Mouse (Mus musculus): Measurements from ENCODE around the gene Shtn1. TPM values are rescaled to one million over a fixed set of nuclear protein-coding genes. Genes with fewer than 3 reads are reported as not detected.

Gene Shtn1
- polyA plus RNA-seq, 1 experiment from 2014 or later, result 15.5 TPM

DNA sequence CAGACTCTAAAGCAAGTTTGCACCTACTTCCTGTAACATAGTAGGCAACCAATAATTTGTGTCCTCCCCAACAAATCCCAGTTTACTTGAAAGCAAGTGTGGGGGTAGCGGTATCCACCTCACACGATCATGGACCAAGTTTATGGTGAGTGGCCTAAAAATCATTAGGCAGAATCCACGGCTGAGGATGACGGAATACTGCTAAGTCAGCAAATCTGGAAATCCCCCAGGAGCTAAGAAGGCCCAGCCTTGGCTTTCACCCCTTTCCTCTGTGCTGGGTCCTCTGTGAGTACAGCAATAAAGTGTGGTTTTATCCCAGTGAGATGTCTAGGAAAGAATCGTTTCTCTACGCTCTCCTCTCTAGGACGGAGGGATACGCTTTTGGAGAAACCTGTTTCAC, 121.1 kb downstream of the Shtn1 start:
- H3K9me3 ChIP-seq, result no peaks in the 10 kb centered on the region
- no peak overlapping the region for H3K4me3 ChIP-seq (replicated peaks)
- no peaks in the 10 kb centered on the region for H3K4me1 ChIP-seq (replicated peaks)
- no peak for ATAC-seq
- WGBS, result 92% methylated on average over 8 of the region's 8 CpGs
- peaks cover 41% of the 10 kb centered on the region for H3K27me3 ChIP-seq
- H3K27ac ChIP-seq, result no peak overlapping the region
- no peak overlapping the region for H3K4me2 ChIP-seq (replicated peaks)
- H3K36me3 ChIP-seq, result no peaks in the 10 kb centered on the region
- H3K9ac ChIP-seq (replicated peaks), result no peak overlapping the region

DNA sequence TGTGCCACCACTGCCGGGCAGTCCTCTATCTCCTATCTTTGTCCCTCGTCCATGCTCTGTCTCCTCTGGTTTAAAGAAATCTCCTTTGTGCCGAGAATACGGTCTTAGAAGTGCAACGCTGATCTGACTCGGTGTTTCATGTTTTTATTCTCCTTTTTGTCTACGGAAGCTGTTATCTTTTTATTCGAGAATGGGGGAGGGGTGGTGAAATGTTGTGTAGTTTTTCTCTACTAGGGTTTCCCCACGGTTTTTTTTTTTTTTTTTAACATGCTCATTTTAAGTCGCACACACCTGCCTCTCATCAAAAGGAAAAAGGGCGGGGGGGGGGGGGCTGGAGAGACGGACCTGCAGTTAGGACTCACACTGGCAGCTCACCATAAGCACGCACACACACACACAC, 123.7 kb downstream of the Shtn1 start:
- no peak overlapping the region for H3K9ac ChIP-seq (replicated peaks)
- no peaks in the 10 kb centered on the region for H3K4me1 ChIP-seq (replicated peaks)
- peaks cover 50% of the 10 kb centered on the region for H3K27me3 ChIP-seq
- H3K27ac ChIP-seq, result no peak overlapping the region
- WGBS, result 77% methylated on average over 9 of the region's 13 CpGs
- no peaks in the 10 kb centered on the region for H3K9me3 ChIP-seq
- H3K36me3 ChIP-seq, result no peaks in the 10 kb centered on the region
- no peak overlapping the region for H3K4me3 ChIP-seq (replicated peaks)
- no peak overlapping the region for H3K4me2 ChIP-seq (replicated peaks)
- no peak for ATAC-seq

DNA sequence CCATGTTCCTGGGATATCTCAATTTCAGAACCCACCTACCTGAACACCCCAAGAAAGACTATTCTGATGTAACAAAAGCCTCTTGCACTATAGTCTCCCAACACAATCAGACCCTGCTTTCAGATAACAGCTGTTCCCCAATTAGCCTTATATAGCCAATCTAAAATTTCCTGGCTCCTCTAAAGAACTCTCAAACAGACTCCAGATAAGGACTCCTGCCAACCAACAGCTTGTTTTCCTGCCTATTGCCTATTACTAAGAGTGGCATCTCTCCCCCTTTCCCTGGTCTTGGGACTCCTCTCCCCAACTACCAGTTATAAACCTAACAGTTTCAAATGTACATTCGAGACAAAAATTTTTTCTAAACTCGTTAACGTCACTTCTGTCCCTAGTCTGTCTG, 124.4 kb downstream of the Shtn1 start:
- Histone ChIP-seq H3K27me3 (peaks cover 57% of the 10 kb centered on the region), H3K4me2 (replicated peaks) (no peak overlapping the region), H3K27ac (no peak overlapping the region), H3K9ac (replicated peaks) (no peak overlapping the region), H3K9me3 (no peaks in the 10 kb centered on the region), H3K4me3 (replicated peaks) (no peak overlapping the region), H3K36me3 (no peaks in the 10 kb centered on the region), H3K4me1 (replicated peaks) (no peaks in the 10 kb centered on the region)
- WGBS, result 91% methylated on average over 3 of the region's 3 CpGs
- ATAC-seq, result no peak

DNA sequence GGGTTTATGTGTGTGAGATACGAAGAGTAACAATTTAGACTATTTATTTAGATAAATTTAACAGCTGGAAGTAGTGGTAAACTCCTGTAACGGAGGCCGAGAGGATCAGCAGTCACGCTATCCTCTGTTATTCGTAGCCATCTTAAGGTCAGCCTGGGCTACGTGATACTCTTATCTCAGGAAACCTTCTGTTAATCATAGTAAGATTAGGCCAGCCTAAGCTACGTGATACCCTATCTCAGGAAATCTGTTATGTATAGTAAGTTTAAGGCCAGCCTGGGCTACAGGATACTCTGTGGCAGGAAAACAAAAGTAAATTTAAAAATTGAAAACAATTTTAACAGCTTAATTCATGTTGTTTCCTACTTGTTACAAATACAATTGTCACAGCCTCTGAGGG, 129.9 kb downstream of the Shtn1 start:
- 90% methylated on average over 7 of the region's 7 CpGs for WGBS
- H3K36me3 ChIP-seq, result no peaks in the 10 kb centered on the region
- ATAC-seq, result no peak
- no peaks in the 10 kb centered on the region for H3K9me3 ChIP-seq
- H3K4me1 ChIP-seq (replicated peaks), result peaks cover 14% of the 10 kb centered on the region
- H3K27me3 ChIP-seq, result peaks cover 60% of the 10 kb centered on the region
- H3K4me2 ChIP-seq (replicated peaks), result no peak overlapping the region
- H3K9ac ChIP-seq (replicated peaks), result no peak overlapping the region
- no peak overlapping the region for H3K27ac ChIP-seq
- no peak overlapping the region for H3K4me3 ChIP-seq (replicated peaks)

DNA sequence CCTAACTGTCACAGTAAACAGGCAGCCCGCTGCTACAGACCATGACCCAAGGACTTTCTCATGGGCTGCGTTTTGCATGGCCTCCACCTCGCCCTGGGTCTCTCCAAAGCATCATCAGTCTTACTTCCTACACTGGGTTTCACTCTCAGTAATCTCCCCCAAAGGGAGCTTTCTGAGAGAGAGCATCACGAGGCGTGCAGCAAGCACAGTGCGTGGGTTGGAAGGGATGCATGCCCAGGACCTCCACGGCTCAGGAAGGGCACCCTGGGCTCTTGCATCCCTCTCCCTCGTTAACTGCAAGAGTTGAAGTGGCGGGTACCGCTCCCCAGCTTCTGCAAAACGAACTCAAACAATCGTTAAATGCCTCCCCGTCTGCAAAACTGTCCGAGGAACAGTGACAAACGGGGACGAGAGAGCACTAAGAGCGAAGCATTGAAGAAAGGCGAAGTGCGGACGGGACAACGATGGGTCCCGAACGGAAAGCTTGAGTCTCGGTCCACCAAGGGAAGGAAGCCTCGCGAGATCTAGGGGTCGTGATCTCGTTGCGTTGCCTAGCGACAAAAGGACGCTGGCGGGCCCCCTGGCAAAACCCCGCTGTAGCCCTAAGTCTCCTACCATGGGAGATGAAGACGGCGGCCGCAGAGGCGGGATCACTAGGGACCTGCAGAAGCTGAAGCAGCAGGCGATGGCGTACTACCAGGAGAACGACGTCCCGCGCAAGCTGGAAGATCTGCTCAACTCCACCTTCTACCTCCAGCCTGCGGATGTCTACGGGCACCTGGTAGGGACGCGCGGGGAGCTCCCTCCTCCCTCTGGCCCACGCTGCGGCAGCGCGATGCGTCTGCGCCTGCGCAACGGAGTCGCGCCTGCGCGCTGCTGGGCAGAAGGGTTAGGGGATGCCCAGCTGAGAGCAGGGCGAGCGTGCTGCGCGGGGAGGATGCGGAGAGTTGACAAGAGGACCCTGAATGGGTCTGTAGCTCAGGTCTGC, 132.8 kb downstream of the Shtn1 start, which contains the start of the genes Eno4 and Hspa12a:
TSS of gene Eno4 (plus strand) at position 585 of the 988 bp plus-strand sequence.
TSS of gene Hspa12a (minus strand) at position 814 of the 988 bp plus-strand sequence.
- H3K9ac ChIP-seq (replicated peaks), result peak within 1 kb of the TSS; percentile 84
- H3K4me2 ChIP-seq (replicated peaks), result peak within 1 kb of the TSS; percentile 88
- no peaks in the 10 kb centered on the region for H3K36me3 ChIP-seq
- peaks cover 49% of the 10 kb centered on the region for H3K27me3 ChIP-seq
- peak within 1 kb of the TSS; percentile 61 for H3K27ac ChIP-seq
- no peaks in the 10 kb centered on the region for H3K9me3 ChIP-seq
- H3K4me1 ChIP-seq (replicated peaks), result peaks cover 14% of the 10 kb centered on the region
- under 1% methylated on average over 65 of the region's 65 CpGs for WGBS
- ATAC-seq, result peak; percentile 98
- peak within 1 kb of the TSS; percentile 62 for H3K4me3 ChIP-seq (replicated peaks)

DNA sequence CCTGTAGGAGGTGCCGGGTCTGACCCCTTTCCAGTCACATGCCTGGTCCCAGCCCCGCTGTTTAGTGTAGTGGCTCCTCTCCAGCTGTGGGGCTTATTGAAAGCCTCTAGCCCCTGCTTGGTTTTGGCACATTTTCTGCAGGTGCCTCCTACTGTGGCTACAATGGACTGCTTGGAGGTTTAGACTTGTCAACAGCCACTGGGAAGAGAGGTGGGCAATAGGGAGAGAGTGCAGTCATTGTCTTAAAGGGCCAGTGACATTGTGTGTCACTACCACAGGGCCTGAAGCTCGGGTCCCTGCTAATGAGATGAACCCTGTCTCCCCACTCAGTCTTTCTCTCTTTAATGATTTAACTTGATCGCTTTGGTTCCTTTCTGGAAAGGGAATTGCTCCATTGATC, 142.8 kb downstream of the Shtn1 start:
- ATAC-seq, result no peak
- WGBS, result 3% methylated on average over 4 of the region's 4 CpGs
- no peak overlapping the region for H3K9ac ChIP-seq (replicated peaks)
- no peak overlapping the region for H3K27ac ChIP-seq
- peaks cover 32% of the 10 kb centered on the region for H3K4me1 ChIP-seq (replicated peaks)
- no peak overlapping the region for H3K4me3 ChIP-seq (replicated peaks)
- peaks cover 72% of the 10 kb centered on the region for H3K27me3 ChIP-seq
- no peaks in the 10 kb centered on the region for H3K36me3 ChIP-seq
- no peak overlapping the region for H3K4me2 ChIP-seq (replicated peaks)
- H3K9me3 ChIP-seq, result no peaks in the 10 kb centered on the region

DNA sequence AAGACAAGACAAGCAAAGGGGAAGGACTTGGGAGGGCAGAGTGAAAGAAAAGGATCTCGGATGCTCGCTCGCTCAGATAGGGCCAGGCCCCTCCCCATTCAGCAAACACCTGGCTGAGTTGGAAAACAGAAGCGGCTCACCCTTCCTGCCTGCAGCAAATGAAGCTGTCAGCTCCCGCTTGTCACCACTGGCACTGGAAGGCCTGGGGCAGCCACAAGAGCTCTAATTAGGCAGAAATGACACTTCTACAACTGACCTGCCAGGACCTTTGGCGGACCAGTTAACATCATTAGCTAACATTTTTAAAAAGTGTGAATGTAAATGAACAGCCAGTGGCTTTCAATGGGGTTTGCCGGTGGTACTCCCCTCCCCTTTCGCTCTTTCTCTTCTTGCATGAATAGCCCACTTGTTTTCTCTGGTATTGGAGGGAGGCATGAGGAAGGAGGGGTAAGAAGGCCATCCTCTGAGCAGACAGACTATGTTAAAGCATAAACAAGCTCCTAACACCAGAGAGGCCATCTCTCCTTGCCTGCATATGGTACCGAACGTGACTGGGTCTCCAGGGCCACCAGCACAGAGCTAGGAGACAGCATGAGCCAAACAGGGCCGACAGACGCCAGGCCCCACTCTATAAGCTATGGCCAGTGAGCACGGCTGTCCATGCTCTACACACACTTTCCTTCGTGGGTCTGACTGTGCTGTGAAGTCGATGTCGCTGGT, 144.7 kb downstream of the Shtn1 start:
- no peaks in the 10 kb centered on the region for H3K36me3 ChIP-seq
- H3K4me1 ChIP-seq (replicated peaks), result peaks cover 32% of the 10 kb centered on the region
- H3K9ac ChIP-seq (replicated peaks), result peak overlapping the region; percentile 23; the same call in 1 of the 2 replicates
- no peak overlapping the region for H3K27ac ChIP-seq
- H3K4me2 ChIP-seq (replicated peaks), result peak overlapping the region; percentile 26; the same call in 1 of the 2 replicates
- 6% methylated on average over 16 of the region's 16 CpGs for WGBS
- H3K4me3 ChIP-seq (replicated peaks), result no peak overlapping the region
- peaks cover 88% of the 10 kb centered on the region for H3K27me3 ChIP-seq
- no peaks in the 10 kb centered on the region for H3K9me3 ChIP-seq
- ATAC-seq, result peak; percentile 69; the same call in 1 of the 2 replicates

Other genes with a start within 250 kb of the Shtn1 start
- gene Eno4, start 132.7 kb downstream of the Shtn1 start, polyA plus RNA-seq (2015; fragmentation: Nextera tagmentation; extraction: Ambion mirVana), result 0.61 and 0.66 TPM in 2 replicates
- 30.1 and 35.4 TPM in 2 replicates for gene Hspa12a, start 132.4 kb downstream of the Shtn1 start, polyA plus RNA-seq (2015; fragmentation: Nextera tagmentation; extraction: Ambion mirVana)
- gene Vax1, start 94.0 kb upstream of the Shtn1 start, polyA plus RNA-seq (2015; fragmentation: Nextera tagmentation; extraction: Ambion mirVana), result 0.32 and 0.40 TPM in 2 replicates
- gene Kcnk18, start 143.1 kb upstream of the Shtn1 start, polyA plus RNA-seq (2015; fragmentation: Nextera tagmentation; extraction: Ambion mirVana), result not detected in 2 replicates
- gene Slc18a2, start 184.8 kb upstream of the Shtn1 start, polyA plus RNA-seq (2015; fragmentation: Nextera tagmentation; extraction: Ambion mirVana), result 28.1 and 31.5 TPM in 2 replicates
- gene Rps12-ps3, start 246.2 kb upstream of the Shtn1 start, polyA plus RNA-seq (2015; fragmentation: Nextera tagmentation; extraction: Ambion mirVana), result 1.7 and 6.7 TPM in 2 replicates